Mouse (Mus musculus) midbrain, embryonic 13.5 days (tissue): ENCODE data around the gene Fstl4. TPM values are rescaled to one million over a fixed set of nuclear protein-coding genes. Genes with fewer than 3 reads are reported as not detected.

Experiments used
- ATAC-seq: fragments of 200-750 bp; cut with Nextera tagmentation; 2 replicates; pipeline ENCODE4 v1.8.0; 2017; ENCODE audit warnings: mild to moderate bottlenecking, moderate TSS enrichment, moderate library complexity
- H3K27ac ChIP-seq: fragments of 300-500 bp; sonication (generic); 2 replicates; pipeline ENCODE4 v1.5.1; 2015; ENCODE audit warnings: inconsistent platforms, mild to moderate bottlenecking, moderate library complexity
- H3K27me3 ChIP-seq: fragments of 300-500 bp; sonication (generic); 2 replicates; pipeline ENCODE4 v1.6.1; 2015; ENCODE audit warnings: mild to moderate bottlenecking, inconsistent platforms
- H3K36me3 ChIP-seq: fragments of 300-500 bp; sonication (generic); 2 replicates; pipeline ENCODE4 v1.6.1; 2015; ENCODE audit warnings: mild to moderate bottlenecking, inconsistent platforms
- H3K4me1 ChIP-seq: fragments of 300-500 bp; sonication (generic); replicated peaks from 2 replicates; pipeline ENCODE4 v1.6.1; 2015; ENCODE audit warnings: inconsistent platforms
- H3K4me2 ChIP-seq: fragments of 300-500 bp; sonication (generic); replicated peaks from 2 replicates; pipeline ENCODE4 v1.6.1; 2015; ENCODE audit warnings: moderate library complexity, mild to moderate bottlenecking, inconsistent platforms
- H3K4me3 ChIP-seq: fragments of 300-500 bp; sonication (generic); replicated peaks from 2 replicates; pipeline ENCODE4 v1.5.1; 2015; ENCODE audit warnings: mild to moderate bottlenecking, inconsistent platforms
- H3K9ac ChIP-seq: fragments of 300-500 bp; sonication (generic); replicated peaks from 2 replicates; pipeline ENCODE4 v1.6.1; 2015; ENCODE audit warnings: mild to moderate bottlenecking, inconsistent platforms
- H3K9me3 ChIP-seq: fragments of 300-500 bp; sonication (generic); 2 replicates; pipeline ENCODE4 v1.6.1; 2016; ENCODE audit warnings: mild to moderate bottlenecking, inconsistent platforms
- WGBS: fragments of 180-500 bp; shearing (Covaris S2); methylation state at CpG from one replicate; pipeline ENCODE4 v1.1.7; 2015; 5-methylcytosine and 5-hydroxymethylcytosine counted together
- polyA plus RNA-seq: library from polyadenylated mRNA; unstranded; fragments of >200 nt; fragmentation: Nextera tagmentation; extraction: Ambion mirVana; gene quantifications from 2 replicates; pipeline ENCODE4 v1.2.1, GENCODE M21; 2015

The Fstl4 gene
- polyA plus RNA-seq, 1 experiment from 2014 or later, result 5.1 TPM

GRCm38 (mm10) chr11:53101732-53102131, 337.3 kb downstream of the Fstl4 start:
- Histone ChIP-seq H3K27me3 (peaks cover 8% of the 10 kb centered on the region; the same call in 1 of the 2 replicates), H3K27ac (no peak overlapping the region), H3K4me3 (no peak overlapping the region), H3K4me1 (peaks cover 5% of the 10 kb centered on the region; the same call in 1 of the 2 replicates), H3K36me3 (no peaks in the 10 kb centered on the region), H3K4me2 (no peak overlapping the region), H3K9me3 (no peaks in the 10 kb centered on the region), H3K9ac (no peak overlapping the region)
- WGBS, result 94% methylated on average over 5 of the region's 5 CpGs
- ATAC-seq, result no peak

- Histone ChIP-seq H3K36me3 (no peaks in the 10 kb centered on the region), H3K4me3 (no peak overlapping the region), H3K4me1 (peaks cover 2% of the 10 kb centered on the region; the same call in 1 of the 2 replicates), H3K27ac (no peak overlapping the region), H3K27me3 (peaks cover 8% of the 10 kb centered on the region; the same call in 1 of the 2 replicates), H3K9ac (no peak overlapping the region), H3K9me3 (no peaks in the 10 kb centered on the region), H3K4me2 (no peak overlapping the region)
- WGBS, result 50% methylated on average over 10 of the region's 10 CpGs
- ATAC-seq, result no peak
Observed at GRCm38 (mm10) chr11:53103601-53104325, 339.3 kb downstream of the Fstl4 start.

GRCm38 (mm10) chr11:53107706-53108105, 343.3 kb downstream of the Fstl4 start:
- Histone ChIP-seq H3K9me3 (no peaks in the 10 kb centered on the region), H3K4me2 (no peak overlapping the region), H3K27ac (no peak overlapping the region), H3K36me3 (no peaks in the 10 kb centered on the region), H3K9ac (no peak overlapping the region), H3K27me3 (peaks cover 3% of the 10 kb centered on the region; the same call in 1 of the 2 replicates), H3K4me3 (no peak overlapping the region), H3K4me1 (no peaks in the 10 kb centered on the region)
- no peak for ATAC-seq
- 75% methylated on average over 5 of the region's 5 CpGs for WGBS

DNA sequence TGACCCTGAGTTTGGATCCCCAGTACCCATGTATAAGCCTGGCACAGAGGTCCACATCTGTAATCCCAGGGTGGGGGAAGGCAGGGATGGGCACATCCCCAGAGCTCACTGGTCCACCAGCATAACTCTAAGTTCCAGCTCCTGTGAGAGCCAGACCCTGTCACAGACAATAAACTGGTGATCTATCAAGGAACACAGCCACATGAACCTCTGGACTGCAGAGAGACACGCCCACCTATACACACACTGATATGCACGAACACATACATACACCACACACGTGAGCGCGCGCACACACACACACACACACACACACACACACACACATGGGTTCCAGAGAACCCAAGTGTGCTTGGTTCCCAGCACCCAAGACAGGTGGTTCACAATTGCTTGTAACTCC, 344.4 kb downstream of the Fstl4 start:
- 97% methylated on average over 6 of the region's 6 CpGs for WGBS
- ATAC-seq, result no peak
- H3K27me3 ChIP-seq, result peaks cover 3% of the 10 kb centered on the region; the same call in 1 of the 2 replicates
- no peak overlapping the region for H3K9ac ChIP-seq
- no peaks in the 10 kb centered on the region for H3K9me3 ChIP-seq
- no peak overlapping the region for H3K4me2 ChIP-seq
- H3K4me3 ChIP-seq, result no peak overlapping the region
- no peak overlapping the region for H3K27ac ChIP-seq
- H3K36me3 ChIP-seq, result no peaks in the 10 kb centered on the region
- H3K4me1 ChIP-seq, result no peaks in the 10 kb centered on the region

- WGBS, result 68% methylated on average over 6 of the region's 6 CpGs
- no peak for ATAC-seq
Observed at GRCm38 (mm10) chr11:53109701-53110467, 345.4 kb downstream of the Fstl4 start.

GRCm38 (mm10) chr11:53115711-53116110, 351.3 kb downstream of the Fstl4 start:
- 93% methylated on average over 4 of the region's 4 CpGs for WGBS

More at GRCm38 (mm10) chr11:53109701-53110467, 345.4 kb downstream of the Fstl4 start:
- Histone ChIP-seq H3K9ac (no peak overlapping the region), H3K36me3 (no peaks in the 10 kb centered on the region), H3K27me3 (no peaks in the 10 kb centered on the region), H3K27ac (no peak overlapping the region), H3K4me3 (no peak overlapping the region), H3K4me1 (no peaks in the 10 kb centered on the region), H3K9me3 (no peaks in the 10 kb centered on the region), H3K4me2 (no peak overlapping the region)

DNA sequence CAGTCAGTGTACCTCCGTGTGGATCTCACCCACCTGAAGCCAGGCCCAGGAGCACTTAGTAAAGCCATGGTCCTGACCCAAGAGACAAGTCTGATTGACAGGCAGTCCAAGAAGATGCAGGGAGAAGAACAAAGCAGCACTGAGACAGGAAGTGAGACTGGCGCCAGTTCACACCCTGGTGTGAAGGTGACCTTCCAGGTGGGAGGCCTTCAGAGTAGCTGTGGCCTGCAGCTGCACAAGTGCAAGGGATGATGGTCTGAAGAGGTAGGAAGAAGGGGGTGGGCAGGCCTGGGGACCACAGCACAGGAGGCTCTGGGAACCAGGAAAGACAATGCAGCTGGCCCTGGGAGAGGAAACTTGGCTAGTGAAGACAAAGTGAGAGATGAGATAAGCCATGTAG, 351.9 kb downstream of the Fstl4 start:
- 0 out of 2 replicates have a peak, but pooled peaks cover 3% of the 10 kb centered on the region for H3K4me1 ChIP-seq
- ATAC-seq, result no peak
- no peak overlapping the region for H3K4me2 ChIP-seq
- WGBS, result 82% methylated on average over 2 of the region's 2 CpGs
- H3K36me3 ChIP-seq, result no peaks in the 10 kb centered on the region
- no peaks in the 10 kb centered on the region for H3K27me3 ChIP-seq
- H3K27ac ChIP-seq, result no peak overlapping the region
- H3K9ac ChIP-seq, result no peak overlapping the region
- H3K9me3 ChIP-seq, result no peaks in the 10 kb centered on the region
- no peak overlapping the region for H3K4me3 ChIP-seq

More at GRCm38 (mm10) chr11:53115711-53116110, 351.3 kb downstream of the Fstl4 start:
- H3K36me3 ChIP-seq, result no peaks in the 10 kb centered on the region
- no peaks in the 10 kb centered on the region for H3K4me1 ChIP-seq
- H3K27ac ChIP-seq, result no peak overlapping the region
- no peak for ATAC-seq
- H3K9me3 ChIP-seq, result no peaks in the 10 kb centered on the region
- H3K9ac ChIP-seq, result no peak overlapping the region
- no peak overlapping the region for H3K4me3 ChIP-seq
- H3K27me3 ChIP-seq, result no peaks in the 10 kb centered on the region
- no peak overlapping the region for H3K4me2 ChIP-seq

DNA sequence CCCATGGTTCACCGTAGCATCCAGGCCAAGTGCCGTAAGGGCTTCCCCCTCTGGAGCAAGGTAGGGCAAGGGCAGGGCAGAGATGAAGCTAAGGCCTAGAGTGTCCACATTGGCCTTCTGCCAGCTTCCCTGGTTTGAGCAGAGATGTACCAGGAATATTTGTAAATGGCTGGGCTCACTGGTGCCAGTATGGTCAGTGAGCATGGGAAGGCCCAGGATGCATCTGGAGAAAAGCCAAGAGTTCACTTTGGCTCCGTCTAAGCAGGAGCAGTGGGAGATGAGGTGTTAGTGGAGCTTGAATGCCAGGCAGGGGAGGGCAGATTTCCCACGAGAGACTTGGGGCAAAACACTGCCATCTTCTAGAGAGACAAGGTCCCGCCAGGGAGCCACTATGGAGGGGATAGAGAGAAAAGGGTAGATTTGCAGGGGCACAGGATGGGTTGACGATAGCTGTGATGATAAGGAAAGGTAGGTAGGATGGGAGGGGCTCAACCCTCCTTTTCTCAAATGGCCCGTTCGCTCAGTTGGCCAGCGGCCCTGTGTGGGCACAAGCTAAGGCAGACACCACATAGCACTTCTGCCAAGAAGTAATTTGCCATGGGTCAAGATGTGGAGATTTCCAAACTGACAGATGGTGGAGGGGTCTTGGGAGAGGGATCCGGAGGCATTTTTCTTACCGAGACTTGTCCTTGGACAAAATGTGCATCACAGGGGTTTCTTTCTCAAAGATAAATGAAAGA, 354.0 kb downstream of the Fstl4 start:
- H3K27me3 ChIP-seq, result no peaks in the 10 kb centered on the region
- ATAC-seq, result no peak
- 89% methylated on average over 11 of the region's 11 CpGs for WGBS
- no peak overlapping the region for H3K4me3 ChIP-seq
- 0 out of 2 replicates have a peak, but pooled peaks cover 6% of the 10 kb centered on the region for H3K4me1 ChIP-seq
- H3K9ac ChIP-seq, result no peak overlapping the region
- H3K4me2 ChIP-seq, result no peak overlapping the region
- no peak overlapping the region for H3K27ac ChIP-seq
- no peaks in the 10 kb centered on the region for H3K9me3 ChIP-seq
- H3K36me3 ChIP-seq, result no peaks in the 10 kb centered on the region

DNA sequence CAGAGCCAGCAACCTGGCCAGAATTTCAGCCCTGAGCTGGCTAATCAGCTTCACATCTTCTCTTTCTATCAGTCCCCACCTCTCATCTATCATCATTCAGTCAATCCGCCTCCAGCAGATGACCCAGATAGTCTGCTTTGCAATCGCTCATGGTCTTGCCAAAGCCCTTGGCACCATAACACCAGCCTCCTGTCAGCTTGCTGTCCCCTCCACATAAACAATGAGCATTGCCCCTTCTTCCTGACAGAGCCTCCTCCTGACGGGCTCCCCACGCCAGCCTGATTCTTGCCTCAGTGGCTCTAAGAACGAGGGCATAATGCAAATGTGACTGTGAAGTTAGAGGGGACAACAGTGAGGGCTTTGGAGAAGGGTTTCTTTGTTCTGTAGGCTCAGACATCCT, 355.5 kb downstream of the Fstl4 start:
- Histone ChIP-seq H3K4me2 (no peak overlapping the region), H3K9ac (no peak overlapping the region), H3K36me3 (no peaks in the 10 kb centered on the region), H3K27ac (no peak overlapping the region), H3K9me3 (no peaks in the 10 kb centered on the region), H3K4me3 (no peak overlapping the region), H3K27me3 (no peaks in the 10 kb centered on the region), H3K4me1 (0 out of 2 replicates have a peak, but pooled peaks cover 6% of the 10 kb centered on the region)
- ATAC-seq, result no peak
- 79% methylated on average over 5 of the region's 5 CpGs for WGBS

- Histone ChIP-seq H3K9me3 (no peaks in the 10 kb centered on the region), H3K36me3 (no peaks in the 10 kb centered on the region), H3K4me3 (no peak overlapping the region), H3K27ac (no peak overlapping the region), H3K9ac (no peak overlapping the region), H3K4me2 (no peak overlapping the region), H3K4me1 (0 out of 2 replicates have a peak, but pooled peaks cover 6% of the 10 kb centered on the region), H3K27me3 (no peaks in the 10 kb centered on the region)
- 29% methylated on average over 1 of the region's 1 CpGs for WGBS
- ATAC-seq, result no peak
Observed at GRCm38 (mm10) chr11:53121208-53121607, 356.8 kb downstream of the Fstl4 start.

DNA sequence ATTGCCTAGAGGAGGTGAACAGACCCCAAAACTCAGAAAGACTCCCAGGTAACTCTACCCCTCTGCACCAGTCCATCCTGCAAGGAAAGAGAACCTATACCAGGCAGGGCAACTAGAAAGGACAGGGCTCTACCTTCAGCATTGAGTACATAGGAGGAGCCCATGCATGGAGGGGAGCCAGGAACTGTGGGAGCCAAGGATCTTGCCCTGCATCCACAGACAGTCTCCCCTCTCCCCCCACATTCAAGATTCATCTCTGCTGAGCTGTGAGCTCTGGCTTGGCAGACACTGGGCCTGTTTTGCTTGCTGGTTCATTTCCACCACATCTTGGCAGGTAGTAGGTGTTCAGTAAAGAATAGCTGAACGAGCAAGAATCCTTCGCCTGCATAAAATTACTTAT, 360.4 kb downstream of the Fstl4 start:
- H3K4me2 ChIP-seq, result no peak overlapping the region
- no peak overlapping the region for H3K9ac ChIP-seq
- H3K4me1 ChIP-seq, result 0 out of 2 replicates have a peak, but pooled peaks cover 6% of the 10 kb centered on the region
- no peaks in the 10 kb centered on the region for H3K36me3 ChIP-seq
- no peak overlapping the region for H3K27ac ChIP-seq
- peaks cover 2% of the 10 kb centered on the region; the same call in 1 of the 2 replicates for H3K9me3 ChIP-seq
- WGBS, result 88% methylated on average over 2 of the region's 2 CpGs
- no peak overlapping the region for H3K4me3 ChIP-seq
- no peaks in the 10 kb centered on the region for H3K27me3 ChIP-seq
- ATAC-seq, result no peak
